Mouse (Mus musculus): ENCODE results near the gene Hdac5.
A peak's percentile ranks its signal among the peaks of the same experiment; 100 is the strongest.

The Hdac5 gene

GRCm38 (mm10) chr11:102230006-102230741, at the start of gene Hdac5:
TSS of gene Hdac5 (minus strand) at chr11:102230166.
- DNase-seq (ENCODE audit: low read depth): peak; percentile 99

GRCm38 (mm10) chr11:102279595-102279994, 49.6 kb upstream of the Hdac5 start:
- no peak for DNase-seq (ENCODE audit: low read depth)

- no peak for DNase-seq (ENCODE audit: low read depth)
Observed at GRCm38 (mm10) chr11:102277754-102278153, 47.8 kb upstream of the Hdac5 start.

GRCm38 (mm10) chr11:102276411-102276915, 46.5 kb upstream of the Hdac5 start:
- DNase-seq (ENCODE audit: low read depth): no peak

GRCm38 (mm10) chr11:102268520-102269244, 38.7 kb upstream of the Hdac5 start, which contains the start of gene Asb16:
TSS of gene Asb16 (plus strand) at chr11:102268743.
- DNase-seq (ENCODE audit: low read depth): no peak

GRCm38 (mm10) chr11:102267480-102267879, 37.5 kb upstream of the Hdac5 start:
- DNase-seq (ENCODE audit: low read depth): peak; percentile 70

GRCm38 (mm10) chr11:102266631-102267355, 36.8 kb upstream of the Hdac5 start:
- no peak for DNase-seq (ENCODE audit: low read depth)

- no peak for DNase-seq (ENCODE audit: low read depth)
Observed at GRCm38 (mm10) chr11:102265816-102266215, 35.9 kb upstream of the Hdac5 start.

GRCm38 (mm10) chr11:102263211-102263610, 33.2 kb upstream of the Hdac5 start:
- no peak for DNase-seq (ENCODE audit: low read depth)

- peak; percentile 16 for DNase-seq (ENCODE audit: low read depth)
Observed at GRCm38 (mm10) chr11:102258521-102258920, 28.6 kb upstream of the Hdac5 start.

GRCm38 (mm10) chr11:102258095-102258494, 28.1 kb upstream of the Hdac5 start:
- no peak for DNase-seq (ENCODE audit: low read depth)

GRCm38 (mm10) chr11:102257514-102257913, 27.5 kb upstream of the Hdac5 start:
- no peak for DNase-seq (ENCODE audit: low read depth)

- DNase-seq (ENCODE audit: low read depth): no peak
Observed at GRCm38 (mm10) chr11:102249351-102250090, 19.6 kb upstream of the Hdac5 start.

- peak; percentile 99 for DNase-seq (ENCODE audit: low read depth)
Observed at GRCm38 (mm10) chr11:102248630-102249230, 18.8 kb upstream of the Hdac5 start, which contains the start of gene BC030867. TSS of gene BC030867 (plus strand) at chr11:102248882.

GRCm38 (mm10) chr11:102246871-102247270, 16.9 kb upstream of the Hdac5 start:
- DNase-seq (ENCODE audit: low read depth): no peak

GRCm38 (mm10) chr11:102246273-102246635, 16.3 kb upstream of the Hdac5 start:
- no peak for DNase-seq (ENCODE audit: low read depth)

- DNase-seq (ENCODE audit: low read depth): no peak
Observed at GRCm38 (mm10) chr11:102245581-102246272, 15.8 kb upstream of the Hdac5 start.

GRCm38 (mm10) chr11:102244926-102245449, 15.0 kb upstream of the Hdac5 start:
- peak; percentile 49 for DNase-seq (ENCODE audit: low read depth)

GRCm38 (mm10) chr11:102241874-102242273, 11.9 kb upstream of the Hdac5 start:
- no peak for DNase-seq (ENCODE audit: low read depth)

- DNase-seq (ENCODE audit: low read depth): no peak
Observed at GRCm38 (mm10) chr11:102241246-102241645, 11.3 kb upstream of the Hdac5 start.
